Mouse (Mus musculus): ENCODE data around the gene Clcn3. TPM values are rescaled to one million over a fixed set of nuclear protein-coding genes. Genes with fewer than 3 reads are reported as not detected.

The Clcn3 gene
- polyA plus RNA-seq, 1 experiment = 69.5 TPM

GRCm38 (mm10) chr8:60976818-60977217 lies 6.3 kb downstream of the Clcn3 start:
- Histone ChIP-seq H3K27ac (ENCODE audit: insufficient read depth, low read length) (no peak overlapping the region), H3K4me1 (ENCODE audit: control insufficient read depth, insufficient read depth, low read length) (peaks cover 5% of the 10 kb centered on the region; the same call in 1 of the 2 replicates), H3K4me3 (ENCODE audit: insufficient read depth, low read length) (no peak overlapping the region)
- no peak for TF ChIP-seq POLR2A (IDR thresholded peaks at IDR 0.05; ENCODE audit: extremely low read depth, insufficient read depth, low read length)
- no peak for TF ChIP-seq CTCF (IDR thresholded peaks at IDR 0.05; ENCODE audit: extremely low read depth, insufficient read depth, low read length)

- no peak overlapping the region for H3K4me3 ChIP-seq (ENCODE audit: insufficient read depth, low read length)
- no peak for TF ChIP-seq CTCF (IDR thresholded peaks at IDR 0.05; ENCODE audit: extremely low read depth, insufficient read depth, low read length)
- TF ChIP-seq POLR2A (IDR thresholded peaks at IDR 0.05; ENCODE audit: extremely low read depth, insufficient read depth, low read length) = no peak
- no peak overlapping the region for H3K27ac ChIP-seq (ENCODE audit: insufficient read depth, low read length)
- peaks cover 6% of the 10 kb centered on the region; the same call in 1 of the 2 replicates for H3K4me1 ChIP-seq (ENCODE audit: control insufficient read depth, insufficient read depth, low read length)
Observed at GRCm38 (mm10) chr8:60974837-60975236, 8.3 kb downstream of the Clcn3 start.

- H3K4me3 ChIP-seq (ENCODE audit: insufficient read depth, low read length) = no peak overlapping the region
- H3K27ac ChIP-seq (ENCODE audit: insufficient read depth, low read length) = no peak overlapping the region
- TF ChIP-seq CTCF (IDR thresholded peaks at IDR 0.05; ENCODE audit: extremely low read depth, insufficient read depth, low read length) = no peak
- TF ChIP-seq POLR2A (IDR thresholded peaks at IDR 0.05; ENCODE audit: extremely low read depth, insufficient read depth, low read length) = no peak
- H3K4me1 ChIP-seq (ENCODE audit: control insufficient read depth, insufficient read depth, low read length) = peaks cover 6% of the 10 kb centered on the region; the same call in 1 of the 2 replicates
Observed at GRCm38 (mm10) chr8:60973448-60973847, 9.7 kb downstream of the Clcn3 start.

GRCm38 (mm10) chr8:60971808-60972207 lies 11.3 kb downstream of the Clcn3 start:
- Histone ChIP-seq H3K4me1 (ENCODE audit: control insufficient read depth, insufficient read depth, low read length) (peaks cover 6% of the 10 kb centered on the region; the same call in 1 of the 2 replicates), H3K27ac (ENCODE audit: insufficient read depth, low read length) (no peak overlapping the region), H3K4me3 (ENCODE audit: insufficient read depth, low read length) (no peak overlapping the region)
- TF ChIP-seq POLR2A (IDR thresholded peaks at IDR 0.05; ENCODE audit: extremely low read depth, insufficient read depth, low read length) (no peak), CTCF (IDR thresholded peaks at IDR 0.05; ENCODE audit: extremely low read depth, insufficient read depth, low read length) (no peak)

GRCm38 (mm10) chr8:60969091-60969490 lies 14.0 kb downstream of the Clcn3 start:
- peaks cover 3% of the 10 kb centered on the region; the same call in 1 of the 2 replicates for H3K4me1 ChIP-seq (ENCODE audit: control insufficient read depth, insufficient read depth, low read length)
- TF ChIP-seq CTCF (IDR thresholded peaks at IDR 0.05; ENCODE audit: extremely low read depth, insufficient read depth, low read length) (no peak), POLR2A (IDR thresholded peaks at IDR 0.05; ENCODE audit: extremely low read depth, insufficient read depth, low read length) (no peak)
- H3K4me3 ChIP-seq (ENCODE audit: insufficient read depth, low read length) = no peak overlapping the region
- H3K27ac ChIP-seq (ENCODE audit: insufficient read depth, low read length) = no peak overlapping the region

- H3K27ac ChIP-seq (ENCODE audit: insufficient read depth, low read length) = no peak overlapping the region
- no peak for TF ChIP-seq CTCF (IDR thresholded peaks at IDR 0.05; ENCODE audit: extremely low read depth, insufficient read depth, low read length)
- no peak for TF ChIP-seq POLR2A (IDR thresholded peaks at IDR 0.05; ENCODE audit: extremely low read depth, insufficient read depth, low read length)
Observed at GRCm38 (mm10) chr8:60965741-60966140, 17.4 kb downstream of the Clcn3 start.

GRCm38 (mm10) chr8:60965306-60965705 lies 17.8 kb downstream of the Clcn3 start:
- no peak overlapping the region for H3K4me3 ChIP-seq (ENCODE audit: insufficient read depth, low read length)
- H3K27ac ChIP-seq (ENCODE audit: insufficient read depth, low read length) = no peak overlapping the region
- TF ChIP-seq POLR2A (IDR thresholded peaks at IDR 0.05; ENCODE audit: extremely low read depth, insufficient read depth, low read length) (no peak), CTCF (IDR thresholded peaks at IDR 0.05; ENCODE audit: extremely low read depth, insufficient read depth, low read length) (no peak)
- H3K4me1 ChIP-seq (ENCODE audit: control insufficient read depth, insufficient read depth, low read length) = no peaks in the 10 kb centered on the region

More at GRCm38 (mm10) chr8:60965741-60966140, 17.4 kb downstream of the Clcn3 start:
- Histone ChIP-seq H3K4me3 (ENCODE audit: insufficient read depth, low read length) (no peak overlapping the region), H3K4me1 (ENCODE audit: control insufficient read depth, insufficient read depth, low read length) (no peaks in the 10 kb centered on the region)

GRCm38 (mm10) chr8:60964518-60964917 lies 18.6 kb downstream of the Clcn3 start:
- Histone ChIP-seq H3K4me3 (ENCODE audit: insufficient read depth, low read length) (no peak overlapping the region), H3K27ac (ENCODE audit: insufficient read depth, low read length) (no peak overlapping the region), H3K4me1 (ENCODE audit: control insufficient read depth, insufficient read depth, low read length) (no peaks in the 10 kb centered on the region)
- TF ChIP-seq POLR2A (IDR thresholded peaks at IDR 0.05; ENCODE audit: extremely low read depth, insufficient read depth, low read length) (no peak), CTCF (IDR thresholded peaks at IDR 0.05; ENCODE audit: extremely low read depth, insufficient read depth, low read length) (no peak)

- no peak for TF ChIP-seq POLR2A (IDR thresholded peaks at IDR 0.05; ENCODE audit: extremely low read depth, insufficient read depth, low read length)
- no peak for TF ChIP-seq CTCF (IDR thresholded peaks at IDR 0.05; ENCODE audit: extremely low read depth, insufficient read depth, low read length)
- Histone ChIP-seq H3K4me3 (ENCODE audit: insufficient read depth, low read length) (no peak overlapping the region), H3K4me1 (ENCODE audit: control insufficient read depth, insufficient read depth, low read length) (no peaks in the 10 kb centered on the region), H3K27ac (ENCODE audit: insufficient read depth, low read length) (no peak overlapping the region)
Observed at GRCm38 (mm10) chr8:60963931-60964330, 19.2 kb downstream of the Clcn3 start.

GRCm38 (mm10) chr8:60962763-60963162 lies 20.3 kb downstream of the Clcn3 start:
- no peak overlapping the region for H3K27ac ChIP-seq (ENCODE audit: insufficient read depth, low read length)

More at GRCm38 (mm10) chr8:60962763-60963162, 20.3 kb downstream of the Clcn3 start:
- Histone ChIP-seq H3K4me1 (ENCODE audit: control insufficient read depth, insufficient read depth, low read length) (no peaks in the 10 kb centered on the region), H3K4me3 (ENCODE audit: insufficient read depth, low read length) (no peak overlapping the region)
- TF ChIP-seq POLR2A (IDR thresholded peaks at IDR 0.05; ENCODE audit: extremely low read depth, insufficient read depth, low read length) (no peak), CTCF (IDR thresholded peaks at IDR 0.05; ENCODE audit: extremely low read depth, insufficient read depth, low read length) (no peak)

All from cortical plate, adult 2 months (tissue).